Mouse (Mus musculus) neural tube, embryonic 12.5 days (tissue): Measurements from ENCODE around the gene Tmem178b. TPM values are rescaled to one million over a fixed set of nuclear protein-coding genes. Genes with fewer than 3 reads are reported as not detected.

ENCODE experiments used
- ATAC-seq: fragments of 200-750 bp; cut with Nextera tagmentation; 2 replicates; pipeline ENCODE4 v1.8.0; 2017; ENCODE audit warnings: low read depth, mild to moderate bottlenecking, moderate TSS enrichment, moderate library complexity; ENCODE audit not compliant: low FRiP score
- H3K27ac ChIP-seq: fragments of 300-500 bp; sonication (generic); 2 replicates; pipeline ENCODE4 v1.5.1; 2016
- H3K27me3 ChIP-seq: fragments of 300-500 bp; sonication (generic); replicated peaks from 2 replicates; pipeline ENCODE4 v1.6.1; 2016; ENCODE audit warnings: mild to moderate bottlenecking
- H3K36me3 ChIP-seq: fragments of 300-500 bp; sonication (generic); 2 replicates; pipeline ENCODE4 v1.6.1; 2016; ENCODE audit warnings: mild to moderate bottlenecking
- H3K4me1 ChIP-seq: fragments of 300-500 bp; sonication (generic); 2 replicates; pipeline ENCODE4 v1.6.1; 2016
- H3K4me2 ChIP-seq: fragments of 300-500 bp; sonication (generic); replicated peaks from 2 replicates; pipeline ENCODE4 v1.6.1; 2016; ENCODE audit warnings: mild to moderate bottlenecking
- H3K4me3 ChIP-seq: fragments of 300-500 bp; sonication (generic); 2 replicates; pipeline ENCODE4 v1.5.1; 2016
- H3K9ac ChIP-seq: fragments of 300-500 bp; sonication (generic); 2 replicates; pipeline ENCODE4 v1.6.1; 2016; ENCODE audit warnings: mild to moderate bottlenecking
- H3K9me3 ChIP-seq: fragments of 300-500 bp; sonication (generic); 2 replicates; pipeline ENCODE4 v1.6.1; 2016; ENCODE audit warnings: mild to moderate bottlenecking
- WGBS: fragments of 180-500 bp; shearing (Covaris S2); methylation state at CpG from one replicate; pipeline ENCODE4 v1.1.7; 2016; 5-methylcytosine and 5-hydroxymethylcytosine counted together
- polyA plus RNA-seq: library from polyadenylated mRNA; unstranded; fragments of >200 nt; fragmentation: Nextera tagmentation; extraction: Ambion mirVana; gene quantifications from 2 replicates; pipeline ENCODE4 v1.2.1, GENCODE M21; 2016

Gene Tmem178b
- polyA plus RNA-seq, 1 experiment from 2014 or later = 19.5 TPM

- Histone ChIP-seq H3K4me1 (no peaks in the 10 kb centered on the region; the same call in 1 of the 2 replicates), H3K4me3 (no peak overlapping the region), H3K4me2 (no peak overlapping the region), H3K27me3 (no peaks in the 10 kb centered on the region), H3K36me3 (no peaks in the 10 kb centered on the region), H3K9ac (no peak overlapping the region), H3K27ac (no peak overlapping the region), H3K9me3 (no peaks in the 10 kb centered on the region)
- 3% methylated on average over 1 of the region's 1 CpGs for WGBS
- ATAC-seq = no peak
Measured at GRCm38 (mm10) chr6:40076089-40076488, 203.0 kb downstream of the Tmem178b start.

GRCm38 (mm10) chr6:40076670-40077313 is 203.7 kb downstream of the Tmem178b start:
- Histone ChIP-seq H3K9ac (no peak overlapping the region), H3K4me2 (no peak overlapping the region), H3K27ac (no peak overlapping the region), H3K9me3 (no peaks in the 10 kb centered on the region), H3K27me3 (no peaks in the 10 kb centered on the region), H3K4me1 (no peaks in the 10 kb centered on the region; the same call in 1 of the 2 replicates), H3K36me3 (no peaks in the 10 kb centered on the region), H3K4me3 (no peak overlapping the region)
- 89% methylated on average over 5 of the region's 5 CpGs for WGBS
- no peak for ATAC-seq

GRCm38 (mm10) chr6:40078353-40078752 is 205.3 kb downstream of the Tmem178b start:
- Histone ChIP-seq H3K9ac (no peak overlapping the region), H3K4me1 (no peaks in the 10 kb centered on the region; the same call in 1 of the 2 replicates), H3K9me3 (no peaks in the 10 kb centered on the region), H3K27ac (no peak overlapping the region), H3K4me3 (no peak overlapping the region), H3K36me3 (no peaks in the 10 kb centered on the region), H3K4me2 (no peak overlapping the region), H3K27me3 (no peaks in the 10 kb centered on the region)
- no peak for ATAC-seq
- 79% methylated on average over 3 of the region's 3 CpGs for WGBS

- Histone ChIP-seq H3K4me2 (no peak overlapping the region), H3K36me3 (no peaks in the 10 kb centered on the region), H3K4me1 (no peaks in the 10 kb centered on the region; the same call in 1 of the 2 replicates), H3K9me3 (no peaks in the 10 kb centered on the region), H3K27ac (no peak overlapping the region), H3K4me3 (no peak overlapping the region), H3K27me3 (no peaks in the 10 kb centered on the region), H3K9ac (no peak overlapping the region)
- WGBS = 91% methylated on average over 3 of the region's 3 CpGs
- no peak for ATAC-seq
Measured at GRCm38 (mm10) chr6:40083726-40084125, 210.7 kb downstream of the Tmem178b start.

- H3K36me3 ChIP-seq = no peaks in the 10 kb centered on the region
- H3K9ac ChIP-seq = no peak overlapping the region
- H3K4me2 ChIP-seq = no peak overlapping the region
- no peaks in the 10 kb centered on the region for H3K27me3 ChIP-seq
- H3K4me3 ChIP-seq = no peak overlapping the region
- no peaks in the 10 kb centered on the region for H3K9me3 ChIP-seq
- no peak for ATAC-seq
- WGBS = 43% methylated on average over 5 of the region's 5 CpGs
- H3K4me1 ChIP-seq = no peaks in the 10 kb centered on the region
- no peak overlapping the region for H3K27ac ChIP-seq
Measured at GRCm38 (mm10) chr6:40091250-40091651, 218.2 kb downstream of the Tmem178b start.

GRCm38 (mm10) chr6:40098498-40098897 is 225.4 kb downstream of the Tmem178b start:
- no peak overlapping the region for H3K27ac ChIP-seq
- ATAC-seq = no peak
- H3K9me3 ChIP-seq = no peaks in the 10 kb centered on the region
- no peaks in the 10 kb centered on the region for H3K36me3 ChIP-seq
- WGBS = 79% methylated on average over 2 of the region's 2 CpGs
- H3K4me3 ChIP-seq = no peak overlapping the region
- peaks cover 5% of the 10 kb centered on the region; the same call in 1 of the 2 replicates for H3K4me1 ChIP-seq
- H3K27me3 ChIP-seq = no peaks in the 10 kb centered on the region
- no peak overlapping the region for H3K4me2 ChIP-seq
- H3K9ac ChIP-seq = no peak overlapping the region

GRCm38 (mm10) chr6:40101785-40102184 is 228.7 kb downstream of the Tmem178b start:
- Histone ChIP-seq H3K4me2 (no peak overlapping the region), H3K4me3 (no peak overlapping the region), H3K9ac (no peak overlapping the region), H3K4me1 (peaks cover 9% of the 10 kb centered on the region; the same call in 1 of the 2 replicates), H3K27me3 (no peaks in the 10 kb centered on the region), H3K9me3 (no peaks in the 10 kb centered on the region), H3K27ac (no peak overlapping the region), H3K36me3 (no peaks in the 10 kb centered on the region)
- 92% methylated on average over 4 of the region's 4 CpGs for WGBS
- no peak for ATAC-seq

- H3K27me3 ChIP-seq = no peaks in the 10 kb centered on the region
- H3K36me3 ChIP-seq = no peaks in the 10 kb centered on the region
- H3K4me2 ChIP-seq = no peak overlapping the region
- 48% methylated on average over 4 of the region's 4 CpGs for WGBS
- H3K4me3 ChIP-seq = no peak overlapping the region
- peaks cover 7% of the 10 kb centered on the region; the same call in 1 of the 2 replicates for H3K4me1 ChIP-seq
- no peak overlapping the region for H3K27ac ChIP-seq
- no peaks in the 10 kb centered on the region for H3K9me3 ChIP-seq
- no peak overlapping the region for H3K9ac ChIP-seq
- ATAC-seq = no peak
Measured at GRCm38 (mm10) chr6:40102863-40103262, 229.8 kb downstream of the Tmem178b start.

- Histone ChIP-seq H3K4me3 (no peak overlapping the region), H3K27me3 (no peaks in the 10 kb centered on the region), H3K4me1 (no peaks in the 10 kb centered on the region), H3K4me2 (no peak overlapping the region), H3K36me3 (no peaks in the 10 kb centered on the region), H3K27ac (no peak overlapping the region), H3K9ac (no peak overlapping the region), H3K9me3 (no peaks in the 10 kb centered on the region)
- 65% methylated on average over 5 of the region's 5 CpGs for WGBS
- ATAC-seq = no peak
Measured at GRCm38 (mm10) chr6:40110029-40110428, 237.0 kb downstream of the Tmem178b start.

- Histone ChIP-seq H3K4me1 (no peaks in the 10 kb centered on the region), H3K36me3 (no peaks in the 10 kb centered on the region), H3K4me3 (no peak overlapping the region), H3K9me3 (no peaks in the 10 kb centered on the region), H3K27ac (no peak overlapping the region), H3K4me2 (no peak overlapping the region), H3K27me3 (no peaks in the 10 kb centered on the region), H3K9ac (no peak overlapping the region)
- whole genome bisulfite sequencing = 84% methylated on average over 2 of the region's 2 CpGs
- no peak for ATAC-seq
Measured at GRCm38 (mm10) chr6:40110729-40111128, 237.7 kb downstream of the Tmem178b start.

GRCm38 (mm10) chr6:40112488-40112887 is 239.4 kb downstream of the Tmem178b start:
- ATAC-seq = no peak
- Histone ChIP-seq H3K4me1 (no peaks in the 10 kb centered on the region), H3K36me3 (no peaks in the 10 kb centered on the region), H3K9ac (no peak overlapping the region), H3K4me3 (no peak overlapping the region), H3K27ac (no peak overlapping the region), H3K4me2 (no peak overlapping the region), H3K9me3 (no peaks in the 10 kb centered on the region), H3K27me3 (no peaks in the 10 kb centered on the region)
- WGBS = 85% methylated on average over 10 of the region's 10 CpGs

- no peaks in the 10 kb centered on the region for H3K4me1 ChIP-seq
- WGBS = 72% methylated on average over 3 of the region's 3 CpGs
- no peak overlapping the region for H3K4me2 ChIP-seq
- H3K9ac ChIP-seq = no peak overlapping the region
- no peaks in the 10 kb centered on the region for H3K36me3 ChIP-seq
- ATAC-seq = no peak
- no peak overlapping the region for H3K27ac ChIP-seq
- no peaks in the 10 kb centered on the region for H3K27me3 ChIP-seq
- H3K4me3 ChIP-seq = no peak overlapping the region
- no peaks in the 10 kb centered on the region for H3K9me3 ChIP-seq
Measured at GRCm38 (mm10) chr6:40116225-40116624, 243.2 kb downstream of the Tmem178b start.

GRCm38 (mm10) chr6:40120176-40120575 is 247.1 kb downstream of the Tmem178b start:
- H3K27ac ChIP-seq = no peak overlapping the region
- H3K9ac ChIP-seq = no peak overlapping the region
- no peak for ATAC-seq
- no peaks in the 10 kb centered on the region for H3K9me3 ChIP-seq
- no peaks in the 10 kb centered on the region for H3K36me3 ChIP-seq
- H3K4me3 ChIP-seq = no peak overlapping the region
- H3K4me1 ChIP-seq = no peaks in the 10 kb centered on the region
- no peak overlapping the region for H3K4me2 ChIP-seq
- WGBS = 90% methylated on average over 2 of the region's 2 CpGs
- H3K27me3 ChIP-seq = no peaks in the 10 kb centered on the region
